Mouse (Mus musculus): ENCODE measurements around the gene Gpx4.

The Gpx4 gene

DNA sequence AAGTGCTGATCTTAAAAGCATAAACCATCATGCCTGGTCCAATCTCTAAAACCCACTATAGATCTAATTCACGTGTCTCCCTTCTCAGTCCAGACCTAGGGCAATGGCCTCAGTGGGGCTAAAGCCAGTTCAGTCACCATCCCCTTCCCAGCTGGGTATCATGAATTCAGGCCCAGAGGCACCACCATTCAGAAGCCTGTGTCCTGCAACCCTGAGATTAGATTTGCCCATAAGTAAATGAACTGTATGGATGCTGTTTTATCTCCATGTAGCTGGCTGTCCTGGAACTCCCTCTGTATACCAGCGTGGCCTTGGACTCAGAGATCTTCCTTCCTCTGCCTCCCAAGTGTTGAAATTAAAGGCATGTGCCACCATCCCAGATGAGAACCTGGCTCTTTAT is 56.1 kb downstream of the Gpx4 start:
- no peak for DNase-seq (ENCODE audit: extremely low read depth, low read depth)

DNA sequence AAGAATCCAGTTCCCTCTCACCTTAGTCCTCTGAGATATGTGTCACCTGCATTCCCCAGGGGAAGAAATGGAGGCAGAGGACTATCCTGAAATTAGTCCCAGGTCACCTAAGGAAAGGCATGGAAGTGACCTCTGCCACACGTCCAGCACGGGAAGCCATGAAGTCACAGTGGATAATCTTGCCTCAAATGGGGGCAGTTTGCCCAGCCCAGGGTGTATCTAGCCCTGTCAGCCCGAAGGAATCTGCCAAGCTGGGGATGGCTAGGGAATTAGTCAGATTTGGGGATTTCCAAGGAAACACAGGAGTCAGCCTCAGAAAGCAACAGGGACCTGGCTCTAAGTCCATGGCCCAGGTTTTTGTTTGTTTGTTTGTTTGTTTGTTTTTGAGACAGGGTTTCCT is 57.2 kb downstream of the Gpx4 start:
- DNase-seq (ENCODE audit: extremely low read depth, low read depth): no peak

DNA sequence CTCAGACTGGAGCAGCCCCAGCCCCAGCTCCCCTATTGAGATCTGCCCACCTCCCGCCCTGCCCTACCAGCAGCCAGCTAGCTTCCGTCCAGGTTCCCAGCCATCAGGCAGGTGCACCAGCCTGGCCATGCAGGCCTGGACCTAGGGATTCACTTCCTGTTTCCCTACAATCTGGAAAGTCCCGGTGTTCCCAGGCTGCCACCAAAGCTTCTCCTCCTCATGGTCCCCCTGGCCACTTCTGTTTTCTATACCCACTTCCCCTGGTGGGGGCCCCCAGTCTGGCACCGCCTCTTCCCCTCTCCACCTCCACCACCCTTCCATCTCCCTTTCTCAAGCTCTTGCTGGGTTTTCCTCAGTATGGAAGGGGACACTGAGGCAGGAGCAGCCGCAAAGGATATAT is 58.5 kb downstream of the Gpx4 start, which contains the start of gene Sbno2:
TSS of gene Sbno2 (minus strand) at position 112 of the 400 bp plus-strand sequence.
- no peak for DNase-seq (ENCODE audit: extremely low read depth, low read depth)

DNA sequence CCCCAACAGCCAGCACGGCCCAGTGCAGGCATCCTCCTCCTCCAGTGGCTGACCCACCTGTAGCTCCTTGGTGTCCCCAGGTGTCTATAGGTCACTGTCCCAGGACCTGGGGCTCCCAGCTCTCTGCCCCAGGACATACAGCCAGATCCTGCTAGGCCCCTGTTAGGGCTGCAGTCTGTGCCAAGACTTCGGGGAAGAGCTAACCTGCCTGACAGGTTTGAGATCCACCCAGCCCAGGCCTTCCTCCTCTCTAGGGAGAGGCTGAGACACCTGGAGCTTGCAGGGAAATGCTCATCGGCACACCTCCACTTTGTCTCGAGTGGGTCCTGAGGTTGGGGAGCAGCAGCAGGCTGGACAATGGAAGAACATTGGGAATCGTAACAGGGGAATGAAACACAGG is 59.0 kb downstream of the Gpx4 start:
- DNase-seq (ENCODE audit: extremely low read depth, low read depth): no peak

Measured in MEL-GATA-1-ER (cell line).